Mouse (Mus musculus) stomach, postnatal 0 days (tissue): ENCODE measurements around the gene Ppfibp1.

Experiments
- CTCF ChIP-seq: IDR thresholded peaks from 2 replicates; pipeline ENCODE4 v1.5.1; 2016; ENCODE audit warnings: antibody characterized with exemption, low read depth, mild to moderate bottlenecking, moderate library complexity
- EP300 ChIP-seq: optimal IDR thresholded peaks from 2 replicates; pipeline ENCODE3; 2016; ENCODE audit warnings: antibody characterized with exemption

GRCm38 (mm10) chr6:146971366-146971765 is 83.1 kb downstream of the Ppfibp1 start:
- TF ChIP-seq CTCF, result no peak
- no peak for TF ChIP-seq EP300
